Comparison of ENCODE assay signal across 12 mouse cellular contexts in the genomic region with DNA sequence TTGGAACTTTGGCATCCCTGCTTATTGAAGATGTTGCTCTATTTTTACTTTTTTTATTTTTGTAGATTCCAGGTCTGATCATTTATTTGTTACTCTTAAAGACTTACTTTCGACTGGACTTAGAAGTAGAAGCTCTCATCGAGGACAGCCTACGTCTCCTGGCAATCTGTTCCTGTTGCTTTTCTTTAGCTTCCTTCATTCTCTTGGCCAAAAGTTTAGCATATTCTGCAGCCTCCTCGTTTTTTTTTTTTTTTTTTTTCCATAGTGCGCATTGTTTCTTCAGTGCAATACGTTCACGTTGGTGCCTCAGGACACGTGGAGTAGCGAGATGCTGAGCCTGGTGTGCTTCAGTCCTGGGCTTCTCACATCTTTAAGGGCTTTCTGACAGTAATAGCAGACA.
"Had no signal": no experiment of that assay in that cellular context is flagged by ENCODE, and none has a peak within 500 bp of the region (broad histone marks: within the 10 kb centered on the region; RNA-seq: fewer than 3 reads in every experiment).

No protein-coding gene starts in this region.

- DNase-seq: retina, postnatal 1 day; right cerebral cortex, adult 18-20 months; right cerebral cortex, postnatal 14 days; right cerebral cortex, postnatal 25 days; right cerebral cortex, postnatal 4 days; spleen, adult 18-20 months; thymus, adult 18-20 months; thymus, adult 2 months; thymus, postnatal 14 days; thymus, postnatal 25 days; thymus, postnatal 36 days; thymus, postnatal 4 days had no signal
